Mouse (Mus musculus) adrenal gland, adult (tissue): ENCODE results near the gene Gatd1.

ENCODE experiments used
- DNase-seq, 2 experiments: peaks; one replicate each; pipeline ENCODE4 v3.0.0; 2022 to 2023; ENCODE audit warnings: low spot score in 1 of 2; ENCODE audit not compliant: inconsistent age in 2 of 2

Gene Gatd1

DNA sequence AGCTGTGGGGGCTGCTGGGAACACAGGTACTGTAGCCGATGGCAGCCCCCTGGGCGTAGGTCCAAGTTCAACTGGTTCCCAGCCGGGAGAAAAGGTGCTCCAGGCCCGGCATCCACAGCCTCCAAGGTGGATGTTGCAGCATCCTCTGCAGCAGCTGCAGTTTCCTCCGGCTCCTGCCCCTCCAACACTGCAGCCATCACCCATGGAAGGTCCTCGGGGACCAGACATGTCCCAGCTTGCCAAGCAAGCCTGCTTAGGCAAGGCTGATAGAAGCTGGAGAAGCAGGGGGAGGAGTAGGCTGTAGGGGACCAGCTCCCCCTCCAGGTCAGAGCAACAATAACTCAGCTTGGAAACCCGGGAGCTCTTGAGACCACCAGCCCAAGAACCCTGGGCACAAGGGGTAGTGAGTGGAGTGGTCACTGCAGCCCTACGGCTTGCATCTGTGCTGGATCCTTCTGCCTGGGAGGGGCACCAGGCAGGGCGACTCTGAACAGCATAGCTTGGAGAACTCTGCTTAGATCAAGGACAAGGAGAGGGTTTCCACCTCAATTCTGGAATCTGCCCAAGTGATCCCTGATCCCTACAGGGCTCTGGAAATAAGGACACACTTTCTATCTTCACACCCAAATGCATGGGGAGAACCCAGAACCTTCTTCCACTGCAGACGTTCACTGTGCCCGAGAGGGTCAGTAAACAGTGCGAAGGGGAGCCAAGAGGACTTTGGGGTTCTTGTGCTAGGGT, 29.3 kb upstream of the Gatd1 start:
- peak in 1 of 2 experiments; percentile 32 for DNase-seq

DNA sequence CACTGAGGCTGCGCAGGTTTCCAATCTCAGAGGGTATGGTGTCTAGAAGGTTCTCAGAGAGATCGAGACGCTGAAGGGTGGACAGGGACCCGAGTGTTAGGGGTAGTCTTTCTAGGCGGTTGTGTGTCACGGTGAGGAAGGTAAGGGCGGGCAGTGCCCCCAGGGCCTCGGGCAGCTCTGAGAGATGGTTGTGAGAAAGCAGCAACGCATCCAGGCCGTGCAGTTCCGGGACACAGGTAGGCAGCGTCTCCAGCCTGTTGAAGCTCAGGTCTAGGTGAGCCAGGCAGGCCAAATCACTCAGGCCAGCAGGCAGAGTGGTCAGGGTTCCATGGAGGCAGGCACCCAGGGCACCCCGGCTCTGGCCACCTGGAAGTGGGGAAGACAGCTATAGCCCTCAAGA, 28.3 kb upstream of the Gatd1 start:
- DNase-seq: no peak

DNA sequence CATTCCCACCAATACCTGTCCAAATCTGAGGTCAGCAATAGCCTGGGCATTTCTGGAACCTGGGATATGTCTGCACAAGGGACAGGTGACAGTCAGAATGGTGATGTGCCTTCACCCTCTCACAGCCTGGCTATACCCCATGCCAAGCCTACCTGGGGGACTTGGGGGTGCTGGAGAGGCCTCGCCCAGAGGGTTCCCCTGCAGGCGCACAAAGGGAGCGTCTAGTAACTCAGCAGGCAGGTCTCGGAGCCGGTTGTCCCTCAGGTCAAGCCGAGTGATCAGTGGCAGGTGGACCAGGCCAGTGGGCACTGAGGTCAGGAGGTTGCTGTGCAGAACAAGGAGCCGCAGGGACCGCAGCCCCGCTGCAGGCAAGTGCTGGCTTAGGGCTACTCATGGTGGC, 27.5 kb upstream of the Gatd1 start:
- DNase-seq: peak in 1 of 2 experiments; percentile 19

DNA sequence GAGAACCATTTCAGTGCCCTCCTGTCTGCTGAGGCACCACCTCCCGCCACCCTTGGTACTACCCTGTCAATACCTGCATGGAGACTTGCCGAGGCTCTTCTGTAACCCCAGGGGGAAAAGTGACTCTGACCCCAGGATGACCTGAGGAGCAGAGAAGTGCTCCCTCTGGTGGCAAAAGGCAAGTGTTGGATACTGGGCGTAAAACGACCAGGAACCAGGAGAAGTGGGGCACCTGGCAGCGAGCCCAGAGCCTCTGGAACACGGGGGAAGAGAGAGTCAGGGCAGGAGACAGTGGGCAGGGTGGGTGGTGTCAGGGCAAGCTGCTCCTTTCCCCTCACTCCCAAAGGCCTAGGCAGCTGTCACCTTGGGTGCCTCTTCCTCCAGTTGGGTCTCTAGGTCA, 26.7 kb upstream of the Gatd1 start:
- peak; percentile 71 to 88 for DNase-seq

DNA sequence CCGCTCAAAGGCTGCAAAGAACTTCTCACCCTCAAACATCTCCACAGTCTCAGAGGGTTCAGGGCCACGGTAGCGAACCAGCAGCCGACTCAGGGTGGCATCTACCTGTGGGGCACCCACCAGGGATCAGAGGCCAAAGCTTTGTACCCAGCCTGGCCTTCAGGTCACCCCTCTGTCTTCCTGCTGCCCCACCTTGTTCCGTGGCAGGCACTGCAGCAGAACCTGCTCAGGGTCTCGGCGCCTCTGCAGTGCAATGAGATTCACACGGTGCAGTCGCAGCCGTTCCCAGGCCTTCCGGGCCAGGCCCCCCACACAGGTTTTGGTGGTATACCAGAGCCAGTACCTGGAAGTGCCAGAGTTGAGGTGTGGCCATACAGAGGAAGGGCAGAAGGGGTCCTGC, 25.9 kb upstream of the Gatd1 start:
- peak in 1 of 2 experiments; percentile 26 for DNase-seq

DNA sequence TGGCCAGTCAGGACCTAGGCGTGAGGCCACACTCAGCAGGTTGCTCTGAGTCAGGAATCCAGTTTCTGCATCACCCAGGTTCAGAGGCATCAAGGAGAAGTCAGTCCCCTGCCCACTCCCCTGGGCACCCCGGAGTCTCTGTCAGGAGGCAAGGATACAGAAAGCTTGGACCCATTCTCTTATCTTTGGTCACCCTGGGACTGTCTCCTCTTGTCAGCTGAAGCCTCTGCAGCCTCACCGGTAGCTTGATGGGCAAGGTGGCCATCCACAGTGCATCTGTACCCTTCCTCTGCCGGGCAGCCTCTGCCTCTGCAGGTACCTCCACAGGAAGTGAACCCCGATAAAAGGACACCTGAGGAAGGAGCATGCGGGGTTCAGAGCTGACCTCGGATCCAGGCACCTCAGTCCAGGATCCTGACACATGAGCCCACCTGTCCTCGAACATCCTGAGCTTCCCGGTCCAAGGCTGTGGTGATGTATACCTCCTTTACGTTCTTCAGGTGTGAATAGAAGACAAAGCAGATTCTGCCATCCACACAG, 25.3 kb upstream of the Gatd1 start:
- peak in 1 of 2 experiments; percentile 19 for DNase-seq

DNA sequence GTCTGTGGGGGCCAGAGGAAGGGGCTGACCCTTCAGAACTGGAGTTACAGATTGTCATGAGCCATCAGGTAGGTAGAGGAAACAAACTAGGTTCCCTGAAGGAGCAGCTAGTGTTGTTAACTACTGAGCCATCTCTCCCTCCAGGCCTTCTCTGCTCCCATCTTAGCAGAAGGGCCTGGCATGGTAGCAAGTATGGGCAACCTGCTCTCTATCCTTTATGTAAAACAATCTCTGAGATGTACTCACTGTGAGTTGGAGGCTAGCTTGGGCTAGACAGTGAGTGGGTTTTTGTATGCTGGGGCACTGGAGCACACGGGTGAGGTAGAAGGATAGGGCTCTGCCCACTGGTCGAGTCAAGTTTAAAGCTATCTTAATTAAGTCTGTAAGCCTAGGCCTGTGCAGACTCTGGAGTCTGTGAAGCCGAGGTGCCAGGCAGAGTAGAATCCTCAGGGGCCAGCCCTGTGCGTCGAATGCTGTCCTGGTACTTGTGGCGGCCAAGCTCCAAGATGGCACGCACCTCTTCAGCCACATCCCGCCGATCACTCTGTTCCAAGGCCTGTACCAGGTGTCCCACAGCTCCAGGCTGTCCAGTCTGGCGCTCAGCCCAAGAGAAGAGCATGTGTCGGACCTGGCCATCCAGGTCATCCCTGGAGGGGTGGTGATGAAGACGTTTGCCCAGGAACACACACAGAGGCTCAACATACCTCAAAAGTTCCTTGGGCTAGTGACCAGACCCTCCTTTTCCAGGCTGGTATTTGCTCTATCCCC, 24.4 kb upstream of the Gatd1 start:
- DNase-seq: peak in 1 of 2 experiments; percentile 25

DNA sequence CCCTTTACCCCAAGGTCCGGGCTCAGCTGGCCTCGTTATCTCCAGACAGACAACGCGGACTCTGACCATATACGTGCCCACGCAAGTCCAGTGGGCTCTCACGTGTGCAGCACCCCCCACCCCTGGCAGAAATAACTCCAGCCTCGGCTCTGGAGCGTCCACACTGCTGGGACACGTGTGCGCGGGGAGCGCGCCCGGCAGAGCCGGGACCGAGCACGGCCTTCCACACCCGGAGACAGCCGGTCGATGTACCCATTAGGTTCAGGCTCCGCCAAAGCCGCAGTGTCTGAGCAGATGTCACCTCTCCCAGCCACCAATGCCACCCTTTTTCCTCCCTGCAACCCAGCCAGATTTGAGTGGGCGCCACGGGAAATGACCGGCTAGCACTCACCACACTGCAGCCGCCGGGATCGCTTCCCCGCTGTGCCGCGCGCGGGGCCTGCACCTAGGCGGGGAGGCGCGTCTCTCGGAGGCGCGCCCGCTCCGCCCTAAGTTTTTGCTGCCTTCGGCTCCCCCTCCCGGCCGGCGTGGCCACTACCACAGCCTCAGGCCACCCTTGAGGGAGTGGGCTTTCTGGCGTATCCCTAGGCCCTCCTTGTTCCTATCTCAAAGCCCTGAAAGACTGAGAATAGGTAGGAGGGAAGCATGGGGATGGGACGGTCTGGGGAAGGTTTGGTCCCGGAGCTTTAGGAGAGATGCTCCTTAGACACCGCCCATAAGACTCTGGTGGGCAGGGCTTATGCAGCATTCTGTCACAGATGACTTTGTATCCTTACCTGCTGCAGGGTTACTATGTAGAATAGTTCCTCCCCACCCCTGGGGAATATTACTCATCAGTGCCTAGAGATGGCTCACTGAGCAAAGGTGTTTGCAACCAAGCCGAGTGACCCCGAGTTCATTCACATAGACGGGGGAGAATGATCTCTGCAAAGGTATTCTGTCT, 23.5 kb upstream of the Gatd1 start, which contains the start of gene Slc25a22:
TSS of gene Slc25a22 (minus strand) at position 715 of the 943 bp plus-strand sequence.
- DNase-seq: peak; percentile 86 to 95

DNA sequence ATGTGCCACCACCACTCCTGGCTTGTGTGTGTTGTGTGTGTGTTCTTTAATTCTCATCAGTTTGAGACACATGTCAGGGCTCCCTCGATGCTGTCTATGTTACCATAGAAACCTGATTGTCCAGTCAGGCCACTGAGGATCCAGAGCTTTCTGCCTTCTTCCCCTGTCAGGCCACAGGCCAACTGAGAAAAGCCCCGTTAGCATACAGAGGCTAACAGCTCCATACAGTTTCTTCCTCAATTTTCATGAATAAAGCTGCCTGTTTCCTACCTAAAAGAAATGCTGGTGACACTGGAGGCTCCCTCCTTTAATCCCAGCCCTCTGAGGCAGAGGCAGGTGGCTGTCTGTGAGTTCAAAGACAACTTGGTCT, 22.6 kb upstream of the Gatd1 start:
- DNase-seq: no peak

DNA sequence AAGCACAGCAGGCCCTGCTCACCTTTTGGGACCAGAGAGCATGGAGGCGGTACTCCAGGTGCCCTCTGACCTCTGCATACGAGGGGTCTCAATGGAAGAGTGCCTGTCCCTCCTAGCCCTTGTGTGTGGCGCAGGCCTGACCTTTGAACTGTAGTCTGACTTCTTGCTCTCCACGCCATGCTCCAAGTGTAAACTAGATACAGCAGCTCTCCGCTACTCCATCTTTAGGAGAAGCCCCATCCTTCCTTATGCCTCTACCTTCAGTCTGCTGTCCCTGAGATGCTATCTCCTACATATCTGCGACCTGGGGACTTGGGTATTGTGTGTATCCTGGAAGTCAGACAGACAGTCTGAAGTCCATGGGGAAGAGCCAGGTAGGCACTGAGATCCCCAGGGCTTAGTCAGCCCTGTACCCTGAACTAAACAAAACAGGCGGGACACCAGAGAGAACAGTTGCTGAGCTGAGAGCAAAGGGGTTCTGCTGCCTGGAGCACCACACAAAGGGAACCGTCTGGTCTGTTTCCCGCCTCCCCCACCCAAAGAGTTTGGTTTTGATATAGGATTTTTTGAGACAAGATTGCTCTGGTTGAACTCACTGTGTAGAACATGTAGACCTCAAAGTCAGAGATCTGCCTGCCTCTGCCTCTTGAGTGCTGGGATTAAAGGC, 22.1 kb upstream of the Gatd1 start:
- DNase-seq: no peak

DNA sequence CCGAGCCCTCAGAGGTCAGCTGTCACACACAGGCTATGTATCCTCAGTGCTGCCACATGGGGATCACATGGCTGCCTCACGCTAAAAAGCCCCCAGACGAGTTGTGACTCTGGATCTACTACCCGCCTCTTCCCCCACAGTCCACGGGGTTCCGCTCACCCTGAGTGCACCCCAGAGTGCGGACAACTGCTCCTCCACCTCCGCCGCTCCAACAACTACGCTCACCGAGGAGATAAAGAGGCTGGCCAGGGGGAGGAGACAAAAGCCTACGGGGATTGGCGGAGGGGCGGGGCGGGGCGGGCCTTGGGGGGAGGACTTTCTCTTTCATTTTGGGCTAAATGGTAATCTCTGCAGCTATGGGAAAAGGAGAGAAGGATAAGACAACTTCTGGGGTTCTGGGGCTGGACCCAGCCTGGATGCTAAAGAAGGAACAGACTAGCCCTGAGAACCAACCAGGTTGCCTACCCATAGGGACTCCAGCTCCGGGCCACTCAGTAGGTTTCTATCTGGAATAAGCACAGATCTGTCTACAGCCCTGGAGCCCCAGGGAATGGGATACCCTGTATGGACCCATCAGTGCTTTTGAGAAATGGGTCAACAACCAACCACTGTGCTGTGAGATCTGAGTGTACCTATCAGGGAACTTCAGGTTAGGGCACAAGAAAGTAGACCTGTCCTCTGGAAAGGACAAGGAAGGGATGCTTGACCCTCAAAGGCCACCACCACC, 21.4 kb upstream of the Gatd1 start:
- DNase-seq: peak; percentile 81 to 90

DNA sequence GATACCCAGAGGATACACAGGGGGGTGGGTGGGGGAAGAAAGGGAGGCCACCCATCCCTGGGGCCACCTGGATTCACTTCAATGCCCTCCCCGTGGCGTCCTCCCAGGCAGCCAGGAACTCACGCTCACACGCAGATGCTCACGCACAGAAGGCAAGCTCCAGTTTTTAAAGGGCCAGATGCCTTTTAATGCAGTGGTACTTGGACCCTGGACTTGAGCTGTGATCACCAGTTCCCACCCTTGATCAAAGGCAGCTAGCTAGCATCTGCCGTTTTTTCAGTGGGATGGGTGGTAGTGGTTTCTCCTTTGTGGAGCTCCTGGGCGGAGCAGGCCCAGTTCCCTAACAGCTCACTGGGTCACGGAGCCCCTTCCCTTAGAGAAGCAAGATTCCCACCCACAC, 20.5 kb upstream of the Gatd1 start:
- peak; percentile 76 to 84 for DNase-seq

DNA sequence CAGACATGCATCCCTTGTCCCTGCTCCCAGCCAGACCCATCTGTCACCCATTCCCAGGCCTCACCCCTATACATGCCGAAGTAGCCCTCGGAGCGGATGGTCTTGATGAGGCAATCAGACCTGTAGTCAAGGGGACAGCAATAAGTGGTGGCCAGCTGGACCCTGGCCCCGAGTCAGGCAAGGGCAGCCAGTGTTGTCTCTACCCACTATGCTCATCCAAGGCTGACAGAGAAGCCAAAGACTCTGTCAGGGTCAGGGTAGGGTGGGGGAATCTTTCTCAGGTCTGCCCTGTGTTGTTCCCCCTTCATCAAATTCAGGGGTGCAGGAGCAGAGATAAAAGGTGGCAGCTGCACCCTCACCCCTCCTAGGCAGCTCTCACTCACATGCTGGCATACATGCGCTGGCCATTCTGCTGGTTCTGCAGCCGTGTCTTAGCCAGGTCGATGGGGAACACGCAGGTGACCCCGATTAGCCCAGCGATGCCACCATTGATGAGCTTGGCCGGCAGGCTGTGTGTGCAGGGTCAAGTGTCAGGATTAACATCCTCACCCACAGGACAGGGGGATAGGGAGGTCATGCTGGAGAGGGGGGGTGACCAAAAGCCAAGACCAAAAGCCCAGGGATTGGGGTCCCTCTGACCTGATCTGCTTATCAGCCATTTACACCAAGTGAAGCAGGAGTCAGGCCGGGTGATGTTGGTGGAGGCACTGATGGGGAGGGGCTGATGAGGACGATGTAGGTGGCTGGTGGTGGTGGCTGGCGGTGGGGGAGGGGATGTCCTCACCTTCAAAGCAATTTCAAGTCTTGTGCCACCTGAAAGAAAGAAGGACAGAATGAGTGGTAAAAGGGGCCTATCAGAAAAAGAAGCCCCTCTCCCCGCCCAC, 19.8 kb upstream of the Gatd1 start:
- peak in 1 of 2 experiments; percentile 64 for DNase-seq

DNA sequence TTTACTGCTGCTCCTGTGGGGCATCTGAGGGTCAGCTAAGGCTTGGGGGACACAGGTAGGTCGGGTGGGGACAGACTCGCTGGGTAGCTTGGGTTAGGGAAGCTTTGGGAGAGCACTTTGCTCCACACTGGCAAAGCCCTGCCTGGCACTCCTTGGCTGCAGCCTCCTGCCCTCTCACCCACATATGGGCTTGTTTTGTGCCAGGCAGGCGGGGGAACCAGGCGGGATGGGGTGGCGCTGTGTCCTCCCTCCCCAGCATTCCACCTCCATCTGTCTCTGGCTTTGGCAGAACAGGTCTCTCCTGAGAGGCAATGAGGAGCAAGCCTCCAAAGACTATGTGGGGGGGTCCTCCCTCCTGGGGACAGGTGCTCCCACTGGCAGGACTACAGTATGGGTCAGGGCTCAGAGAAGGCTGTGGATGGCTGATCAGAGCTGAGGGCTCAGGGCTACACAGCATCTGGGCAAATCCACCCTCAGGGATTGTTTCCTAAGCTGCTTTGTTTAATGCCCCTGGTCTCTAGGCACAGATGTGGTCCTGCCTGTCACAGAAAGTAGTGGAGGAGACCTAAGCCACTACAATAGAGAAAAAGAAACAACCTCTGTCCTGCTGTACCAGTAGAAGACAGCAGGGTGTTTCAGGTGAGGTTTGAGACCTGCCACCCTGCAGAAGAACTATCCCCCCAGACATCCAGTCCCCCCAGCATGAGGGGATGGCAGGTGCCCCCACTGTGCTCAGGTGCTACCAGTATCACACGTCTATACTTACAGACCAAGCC, 19.0 kb upstream of the Gatd1 start:
- peak; percentile 82 to 91 for DNase-seq

DNA sequence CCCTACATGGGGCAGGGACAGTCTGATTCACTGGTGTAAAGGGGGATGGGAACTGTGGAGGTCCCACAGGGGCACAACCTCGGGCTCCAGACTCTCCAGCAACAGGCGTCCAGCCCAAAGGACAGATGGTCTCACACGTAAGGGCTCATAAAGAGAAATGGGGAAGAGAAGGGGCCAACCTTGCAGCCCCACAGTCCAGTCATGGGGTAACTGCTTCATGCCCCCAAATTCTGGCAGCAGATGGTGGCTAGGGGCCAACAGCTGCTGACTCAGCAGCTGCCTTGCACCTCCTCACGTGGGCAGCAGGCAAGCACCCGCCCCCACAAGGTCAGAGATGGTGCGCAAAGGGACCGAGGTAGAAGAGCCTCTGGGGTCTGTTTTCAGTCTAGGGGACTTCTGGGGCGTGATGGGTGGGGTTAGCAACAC, 18.3 kb upstream of the Gatd1 start:
- peak; percentile 88 to 94 for DNase-seq

DNA sequence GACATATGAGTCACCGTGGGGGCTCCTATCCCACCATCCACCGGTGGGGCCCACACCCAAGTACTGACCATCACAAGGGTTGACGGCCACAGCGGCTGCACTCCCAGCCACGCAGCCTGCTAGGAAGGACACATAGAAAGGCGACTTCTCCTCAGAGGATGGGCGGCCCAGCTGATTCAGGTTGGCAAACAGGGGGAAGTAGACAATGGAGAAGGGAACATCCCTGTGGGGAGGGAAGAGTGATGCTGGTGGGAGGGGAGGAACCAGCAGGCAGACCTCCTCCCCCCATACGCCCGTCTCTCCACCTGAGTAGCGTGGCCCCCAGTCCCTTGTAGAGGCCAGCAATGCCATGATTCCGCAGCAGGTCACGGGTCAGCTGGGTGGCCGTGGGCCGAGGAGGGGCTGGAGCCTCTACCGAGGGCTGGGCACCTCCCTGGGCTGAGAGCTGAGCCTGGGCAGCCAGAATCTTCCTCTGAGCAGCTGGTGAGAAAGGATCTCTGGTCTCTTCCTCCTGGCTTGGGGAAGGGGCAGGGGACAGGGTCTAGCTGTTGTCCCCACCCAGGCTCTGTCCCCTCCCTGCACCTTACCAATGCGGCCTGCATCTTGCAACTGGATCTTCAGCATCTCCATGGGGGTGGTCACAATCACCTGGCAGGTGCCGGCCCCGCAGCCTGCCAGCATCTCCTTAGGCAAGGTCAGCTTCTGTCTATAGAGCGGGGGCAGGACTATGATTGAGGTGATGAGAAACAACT, 17.7 kb upstream of the Gatd1 start:
- no peak for DNase-seq

DNA sequence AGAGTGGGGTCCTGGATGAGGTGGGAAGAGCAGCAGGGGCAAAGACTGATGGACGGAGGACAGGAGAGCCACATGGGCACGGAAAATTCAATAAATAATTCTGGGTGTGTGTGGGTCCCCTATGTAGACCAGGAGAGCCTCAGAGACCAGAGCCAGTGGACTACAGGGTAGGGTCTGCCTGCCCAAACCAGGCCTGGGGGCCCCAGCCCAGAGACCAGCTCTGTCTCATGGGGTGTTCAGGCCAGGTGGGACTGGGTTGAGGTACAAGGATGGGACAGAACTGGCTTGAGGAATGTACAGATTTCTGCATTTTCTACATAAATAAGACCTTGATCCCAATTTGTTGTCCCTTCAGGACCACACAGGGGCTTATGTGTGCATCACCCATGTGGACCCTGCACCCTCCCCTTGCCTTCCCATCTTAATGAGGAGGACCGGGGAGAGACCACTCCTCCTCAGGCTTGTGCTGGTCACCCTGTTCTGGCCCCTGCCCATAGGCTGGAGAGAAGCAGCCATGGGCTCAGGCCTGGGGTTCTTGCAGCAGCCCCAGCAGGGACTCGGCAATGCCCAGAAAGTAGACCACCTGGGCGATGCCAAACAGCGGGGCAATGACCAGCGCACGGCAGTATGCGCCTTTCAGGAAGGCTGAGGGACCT, 16.8 kb upstream of the Gatd1 start:
- no peak for DNase-seq
